Mouse (Mus musculus) intestine, embryonic 15.5 days (tissue): ENCODE data around the gene Dync1i1. TPM values are rescaled to one million over a fixed set of nuclear protein-coding genes. Genes with fewer than 3 reads are reported as not detected.

Experiments
- ATAC-seq: fragments of 200-750 bp; cut with Nextera tagmentation; 2 replicates; pipeline ENCODE4 v1.8.0; 2017; ENCODE audit warnings: moderate TSS enrichment, moderate library complexity
- H3K27ac ChIP-seq: fragments of 300-500 bp; sonication (generic); 2 replicates; pipeline ENCODE4 v1.5.1; 2015; ENCODE audit warnings: mild to moderate bottlenecking, inconsistent platforms
- H3K27me3 ChIP-seq: fragments of 300-500 bp; sonication (generic); replicated peaks from 2 replicates; pipeline ENCODE4 v1.6.1; 2015; ENCODE audit warnings: inconsistent platforms
- H3K36me3 ChIP-seq: fragments of 300-500 bp; sonication (generic); 2 replicates; pipeline ENCODE4 v1.6.1; 2015; ENCODE audit warnings: inconsistent platforms
- H3K4me1 ChIP-seq: fragments of 300-500 bp; sonication (generic); replicated peaks from 2 replicates; pipeline ENCODE4 v1.6.1; 2015; ENCODE audit warnings: inconsistent platforms
- H3K4me2 ChIP-seq: fragments of 300-500 bp; sonication (generic); replicated peaks from 2 replicates; pipeline ENCODE4 v1.6.1; 2015; ENCODE audit warnings: mild to moderate bottlenecking, inconsistent platforms
- H3K4me3 ChIP-seq: fragments of 300-500 bp; sonication (generic); replicated peaks from 2 replicates; pipeline ENCODE4 v1.5.1; 2015; ENCODE audit warnings: inconsistent platforms
- H3K9ac ChIP-seq: fragments of 300-500 bp; sonication (generic); 2 replicates; pipeline ENCODE4 v1.6.1; 2015; ENCODE audit warnings: inconsistent platforms
- H3K9me3 ChIP-seq: fragments of 300-500 bp; sonication (generic); 2 replicates; pipeline ENCODE4 v1.6.1; 2016; ENCODE audit warnings: inconsistent platforms
- WGBS: fragments of 180-500 bp; shearing (Covaris S2); methylation state at CpG from one replicate; pipeline ENCODE4 v1.1.7; 2015; 5-methylcytosine and 5-hydroxymethylcytosine counted together
- polyA plus RNA-seq: library from polyadenylated mRNA; unstranded; fragments of >200 nt; fragmentation: Nextera tagmentation; extraction: Ambion mirVana; gene quantifications from 2 replicates; pipeline ENCODE4 v1.2.1, GENCODE M21; 2015

The Dync1i1 gene
- polyA plus RNA-seq, 1 experiment from 2014 or later, result 0.54 TPM

GRCm38 (mm10) chr6:6002061-6002460, 276.6 kb downstream of the Dync1i1 start:
- 80% methylated on average over 3 of the region's 3 CpGs for whole genome bisulfite sequencing
- no peak overlapping the region for H3K27ac ChIP-seq
- no peak for ATAC-seq

GRCm38 (mm10) chr6:6004756-6005485, 279.5 kb downstream of the Dync1i1 start:
- no peaks in the 10 kb centered on the region for H3K36me3 ChIP-seq
- no peaks in the 10 kb centered on the region for H3K9me3 ChIP-seq
- H3K9ac ChIP-seq, result no peak overlapping the region
- WGBS, result 52% methylated on average over 12 of the region's 12 CpGs
- ATAC-seq, result no peak
- no peaks in the 10 kb centered on the region; the same call in 1 of the 2 replicates for H3K27me3 ChIP-seq
- no peak overlapping the region for H3K4me3 ChIP-seq
- no peaks in the 10 kb centered on the region for H3K4me1 ChIP-seq
- H3K4me2 ChIP-seq, result no peak overlapping the region
- no peak overlapping the region for H3K27ac ChIP-seq

More at GRCm38 (mm10) chr6:6002061-6002460, 276.6 kb downstream of the Dync1i1 start:
- Histone ChIP-seq H3K9me3 (no peaks in the 10 kb centered on the region), H3K4me3 (no peak overlapping the region), H3K4me2 (no peak overlapping the region), H3K36me3 (no peaks in the 10 kb centered on the region), H3K9ac (no peak overlapping the region), H3K4me1 (no peaks in the 10 kb centered on the region), H3K27me3 (no peaks in the 10 kb centered on the region; the same call in 1 of the 2 replicates)

DNA sequence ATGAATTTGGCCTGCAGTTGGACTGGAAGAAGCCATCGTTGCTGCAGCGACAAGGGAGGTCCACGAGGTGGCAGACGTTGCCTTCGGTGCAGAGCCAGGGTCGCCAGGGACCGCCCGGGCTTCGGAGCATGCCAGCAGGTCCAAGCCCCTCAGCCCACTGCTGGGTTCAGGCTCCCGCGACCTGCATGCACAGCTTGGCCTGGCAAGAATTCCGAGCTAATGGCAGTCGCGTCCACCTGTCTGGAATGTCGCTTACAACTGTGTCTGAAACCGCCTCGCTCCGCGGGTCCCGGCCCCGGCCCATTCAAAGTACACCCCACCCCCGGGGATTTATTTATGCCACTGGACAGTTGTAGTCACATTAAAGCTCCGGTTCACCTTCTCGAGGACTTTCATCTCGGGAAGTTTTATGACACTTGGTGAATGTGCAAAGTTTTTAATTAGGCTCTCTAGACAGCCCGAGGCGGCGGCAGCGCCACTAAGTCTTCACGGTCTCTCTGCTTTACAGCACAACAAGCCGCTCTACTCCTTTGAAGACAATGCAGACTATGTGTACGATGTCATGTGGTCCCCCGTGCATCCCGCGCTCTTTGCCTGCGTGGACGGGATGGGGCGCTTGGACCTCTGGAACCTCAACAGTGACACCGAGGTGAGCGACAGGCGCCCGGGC, 280.5 kb downstream of the Dync1i1 start:
- Histone ChIP-seq H3K9me3 (no peaks in the 10 kb centered on the region), H3K36me3 (no peaks in the 10 kb centered on the region), H3K4me3 (peak overlapping the region; percentile 54), H3K4me1 (no peaks in the 10 kb centered on the region), H3K27ac (no peak overlapping the region), H3K4me2 (peak overlapping the region; percentile 95), H3K9ac (peak overlapping the region; percentile 43), H3K27me3 (no peaks in the 10 kb centered on the region; the same call in 1 of the 2 replicates)
- peak; percentile 93 for ATAC-seq
- 4% methylated on average over 42 of the region's 42 CpGs for WGBS

DNA sequence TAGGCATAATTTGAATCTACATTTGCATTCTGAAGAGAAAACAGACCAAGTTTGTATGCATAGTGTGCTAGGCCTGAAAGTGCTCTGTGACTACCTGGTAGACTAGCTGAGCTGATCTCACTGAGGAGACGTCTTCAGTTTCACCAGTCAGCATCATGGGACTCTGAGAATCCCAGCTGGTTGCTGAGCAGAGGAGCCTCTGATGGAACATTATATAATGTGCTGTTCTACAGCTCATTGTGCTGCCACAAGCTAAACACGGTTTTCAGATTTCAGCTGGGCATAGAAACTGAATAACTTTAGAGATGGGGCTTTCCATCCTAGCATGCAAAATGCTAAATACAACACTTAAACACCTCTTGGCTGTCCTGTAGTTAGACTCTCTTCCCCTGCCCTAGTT, 285.9 kb downstream of the Dync1i1 start:
- WGBS, result 68% methylated on average over 2 of the region's 2 CpGs

GRCm38 (mm10) chr6:6015616-6016015, 290.2 kb downstream of the Dync1i1 start:
- Histone ChIP-seq H3K9ac (no peak overlapping the region), H3K9me3 (no peaks in the 10 kb centered on the region), H3K27ac (no peak overlapping the region), H3K4me1 (no peaks in the 10 kb centered on the region), H3K4me2 (no peak overlapping the region; the same call in 1 of the 2 replicates), H3K4me3 (no peak overlapping the region), H3K36me3 (no peaks in the 10 kb centered on the region), H3K27me3 (no peaks in the 10 kb centered on the region)
- ATAC-seq, result no peak
- 49% methylated on average over 15 of the region's 15 CpGs for WGBS

More for the DNA sequence above, 285.9 kb downstream of the Dync1i1 start:
- H3K27me3 ChIP-seq, result no peaks in the 10 kb centered on the region
- no peak overlapping the region for H3K4me2 ChIP-seq
- no peaks in the 10 kb centered on the region for H3K9me3 ChIP-seq
- H3K9ac ChIP-seq, result no peak overlapping the region
- no peak overlapping the region for H3K27ac ChIP-seq
- H3K36me3 ChIP-seq, result no peaks in the 10 kb centered on the region
- no peak for ATAC-seq
- no peak overlapping the region for H3K4me3 ChIP-seq
- H3K4me1 ChIP-seq, result no peaks in the 10 kb centered on the region

GRCm38 (mm10) chr6:6016931-6017330, 291.5 kb downstream of the Dync1i1 start:
- Histone ChIP-seq H3K27ac (no peak overlapping the region), H3K27me3 (no peaks in the 10 kb centered on the region), H3K36me3 (no peaks in the 10 kb centered on the region), H3K4me2 (no peak overlapping the region), H3K4me3 (no peak overlapping the region), H3K9me3 (no peaks in the 10 kb centered on the region), H3K9ac (no peak overlapping the region), H3K4me1 (no peaks in the 10 kb centered on the region)
- 41% methylated on average over 9 of the region's 9 CpGs for WGBS
- no peak for ATAC-seq

DNA sequence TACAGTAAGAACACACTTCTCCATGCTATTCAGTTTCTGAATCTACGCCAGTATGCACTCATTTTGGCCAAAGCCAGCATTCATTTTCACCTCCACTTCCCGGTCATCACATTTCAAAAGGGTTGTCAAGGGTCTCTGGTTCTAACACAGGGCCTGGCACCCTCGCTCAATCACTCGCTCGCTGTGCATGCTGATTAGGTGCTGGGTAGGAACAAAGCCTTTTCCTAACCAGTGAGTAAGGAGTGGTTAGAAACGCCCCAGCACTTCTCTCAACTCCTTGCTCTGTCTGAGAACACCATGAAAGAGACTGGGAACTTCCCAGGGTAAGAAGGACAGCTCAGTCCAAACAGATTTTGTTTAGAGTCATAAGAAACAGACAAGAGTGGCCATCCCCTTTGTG, 298.5 kb downstream of the Dync1i1 start:
- Histone ChIP-seq H3K36me3 (no peaks in the 10 kb centered on the region), H3K4me2 (no peak overlapping the region), H3K9me3 (no peaks in the 10 kb centered on the region), H3K27ac (no peak overlapping the region), H3K4me3 (no peak overlapping the region), H3K4me1 (no peaks in the 10 kb centered on the region), H3K9ac (no peak overlapping the region), H3K27me3 (no peaks in the 10 kb centered on the region)
- WGBS, result 62% methylated on average over 6 of the region's 6 CpGs
- ATAC-seq, result no peak

DNA sequence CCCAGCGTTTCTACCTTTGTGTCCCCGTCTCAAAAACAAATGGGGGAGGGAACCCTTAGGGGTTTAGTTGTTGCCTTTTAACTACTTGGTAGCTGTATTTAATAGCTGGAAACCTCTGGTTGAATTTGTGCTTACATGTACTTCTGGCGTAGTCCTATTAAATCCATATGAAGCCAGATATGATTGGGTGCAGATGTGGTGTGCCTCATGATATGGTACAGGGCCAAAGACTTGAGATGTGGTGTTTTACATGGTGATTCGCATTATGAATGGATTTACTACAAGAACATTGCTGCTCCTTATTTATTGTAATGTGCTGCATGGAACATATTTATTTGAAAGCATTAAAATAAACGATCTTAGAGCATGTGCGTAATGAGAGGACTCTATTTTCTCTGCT, 302.2 kb downstream of the Dync1i1 start:
- no peaks in the 10 kb centered on the region for H3K27me3 ChIP-seq
- H3K9me3 ChIP-seq, result no peaks in the 10 kb centered on the region
- no peak for ATAC-seq
- no peak overlapping the region for H3K4me3 ChIP-seq
- no peaks in the 10 kb centered on the region for H3K4me1 ChIP-seq
- no peak overlapping the region for H3K9ac ChIP-seq
- no peaks in the 10 kb centered on the region for H3K36me3 ChIP-seq
- H3K27ac ChIP-seq, result no peak overlapping the region
- WGBS, result 85% methylated on average over 6 of the region's 6 CpGs
- H3K4me2 ChIP-seq, result no peak overlapping the region

GRCm38 (mm10) chr6:6038773-6039550, 313.5 kb downstream of the Dync1i1 start:
- Histone ChIP-seq H3K27me3 (no peaks in the 10 kb centered on the region), H3K4me3 (no peak overlapping the region), H3K27ac (no peak overlapping the region), H3K4me1 (0 out of 2 replicates have a peak, but pooled peaks cover 4% of the 10 kb centered on the region), H3K9me3 (no peaks in the 10 kb centered on the region), H3K9ac (no peak overlapping the region), H3K36me3 (no peaks in the 10 kb centered on the region), H3K4me2 (no peak overlapping the region)
- WGBS, result 44% methylated on average over 18 of the region's 18 CpGs
- no peak for ATAC-seq

- H3K27ac ChIP-seq, result no peak overlapping the region
- no peaks in the 10 kb centered on the region for H3K9me3 ChIP-seq
- no peaks in the 10 kb centered on the region for H3K27me3 ChIP-seq
- 65% methylated on average over 12 of the region's 12 CpGs for WGBS
- ATAC-seq, result no peak
- H3K36me3 ChIP-seq, result no peaks in the 10 kb centered on the region
- no peak overlapping the region for H3K4me2 ChIP-seq
- no peak overlapping the region for H3K4me3 ChIP-seq
- H3K4me1 ChIP-seq, result no peaks in the 10 kb centered on the region
- H3K9ac ChIP-seq, result no peak overlapping the region
Measured at GRCm38 (mm10) chr6:6046729-6047424, 321.4 kb downstream of the Dync1i1 start.

- 72% methylated on average over 11 of the region's 11 CpGs for WGBS
- H3K36me3 ChIP-seq, result no peaks in the 10 kb centered on the region
- H3K9ac ChIP-seq, result no peak overlapping the region
- H3K9me3 ChIP-seq, result no peaks in the 10 kb centered on the region
- H3K27me3 ChIP-seq, result no peaks in the 10 kb centered on the region
- ATAC-seq, result no peak
- no peak overlapping the region for H3K4me2 ChIP-seq
- H3K4me1 ChIP-seq, result no peaks in the 10 kb centered on the region
- H3K4me3 ChIP-seq, result no peak overlapping the region
- H3K27ac ChIP-seq, result no peak overlapping the region
Measured at GRCm38 (mm10) chr6:6052696-6053095, 327.3 kb downstream of the Dync1i1 start.

DNA sequence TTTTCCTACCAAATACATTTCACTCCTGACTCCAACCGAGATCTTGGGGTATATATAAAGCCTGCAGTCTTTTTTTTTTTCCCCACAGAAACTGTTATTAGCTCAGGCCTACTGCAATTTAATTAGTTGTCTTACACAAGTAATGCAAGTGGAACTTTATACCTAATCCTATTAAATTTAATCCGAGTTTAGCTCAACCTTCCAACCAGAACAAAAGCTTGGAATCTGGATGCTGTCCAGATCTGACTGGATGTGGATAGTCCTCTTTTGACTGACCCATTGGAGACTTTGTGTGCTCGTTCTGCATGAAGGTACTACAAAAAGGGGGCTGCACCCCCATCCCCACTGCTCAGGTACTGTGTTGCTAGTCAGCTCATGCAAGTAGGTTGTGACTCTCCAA, 328.5 kb downstream of the Dync1i1 start:
- no peak overlapping the region for H3K9ac ChIP-seq
- H3K36me3 ChIP-seq, result no peaks in the 10 kb centered on the region
- H3K4me3 ChIP-seq, result no peak overlapping the region
- ATAC-seq, result no peak
- H3K27ac ChIP-seq, result no peak overlapping the region
- H3K4me2 ChIP-seq, result no peak overlapping the region
- WGBS, result 81% methylated on average over 3 of the region's 3 CpGs
- H3K9me3 ChIP-seq, result no peaks in the 10 kb centered on the region
- H3K4me1 ChIP-seq, result no peaks in the 10 kb centered on the region
- no peaks in the 10 kb centered on the region for H3K27me3 ChIP-seq
